Mouse (Mus musculus): ENCODE measurements around the gene Ptprd.

GRCm38 (mm10) chr4:76608246-76608645 lies 1603.5 kb downstream of the Ptprd start:
- TF ChIP-seq EP300 (optimal IDR thresholded peaks at IDR 0.05) (no peak), CTCF (IDR thresholded peaks at IDR 0.05; ENCODE audit: low read depth) (no peak)

Data from stomach, postnatal 0 days (tissue).